Mouse (Mus musculus): Measurements from ENCODE around the gene Nobox. TPM values are rescaled to one million over a fixed set of nuclear protein-coding genes. Genes with fewer than 3 reads are reported as not detected.
A peak's percentile ranks its signal among the peaks of the same experiment; 100 is the strongest.

The Nobox gene
- total RNA-seq, 2 experiments from 2014 or later: not detected

- DNase-seq (ENCODE audit: low spot score in 2 of 2): peak in 1 of 2 experiments; percentile 32
Measured at GRCm38 (mm10) chr6:43278247-43278646, 31.1 kb downstream of the Nobox start.

GRCm38 (mm10) chr6:43274123-43274522, 35.2 kb downstream of the Nobox start:
- DNase-seq (ENCODE audit: low spot score in 2 of 2): no peak

DNA sequence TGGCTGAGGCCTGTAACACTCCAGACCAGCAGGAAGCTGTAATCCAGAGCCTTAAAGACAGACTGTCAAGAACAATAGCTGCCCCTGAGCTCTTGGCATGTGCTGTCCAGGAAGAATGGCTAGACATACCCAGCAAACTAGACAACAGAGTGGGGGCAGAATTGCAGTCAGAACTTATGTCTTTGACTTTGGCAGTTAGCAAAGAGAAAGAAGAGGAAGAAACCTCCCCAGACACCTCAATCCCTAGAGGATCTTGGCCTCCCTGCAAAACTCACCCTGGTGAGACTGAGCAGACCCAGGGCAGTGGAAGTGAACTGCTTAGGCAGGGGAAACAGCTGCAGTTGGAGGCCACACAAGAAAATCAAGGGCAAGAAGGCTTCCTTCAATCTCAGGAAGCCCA, 36.8 kb downstream of the Nobox start:
- DNase-seq (ENCODE audit: low spot score in 2 of 2): no peak

- no peak for DNase-seq (ENCODE audit: low spot score in 2 of 2)
Measured at GRCm38 (mm10) chr6:43266356-43266755, 43.0 kb downstream of the Nobox start.

DNA sequence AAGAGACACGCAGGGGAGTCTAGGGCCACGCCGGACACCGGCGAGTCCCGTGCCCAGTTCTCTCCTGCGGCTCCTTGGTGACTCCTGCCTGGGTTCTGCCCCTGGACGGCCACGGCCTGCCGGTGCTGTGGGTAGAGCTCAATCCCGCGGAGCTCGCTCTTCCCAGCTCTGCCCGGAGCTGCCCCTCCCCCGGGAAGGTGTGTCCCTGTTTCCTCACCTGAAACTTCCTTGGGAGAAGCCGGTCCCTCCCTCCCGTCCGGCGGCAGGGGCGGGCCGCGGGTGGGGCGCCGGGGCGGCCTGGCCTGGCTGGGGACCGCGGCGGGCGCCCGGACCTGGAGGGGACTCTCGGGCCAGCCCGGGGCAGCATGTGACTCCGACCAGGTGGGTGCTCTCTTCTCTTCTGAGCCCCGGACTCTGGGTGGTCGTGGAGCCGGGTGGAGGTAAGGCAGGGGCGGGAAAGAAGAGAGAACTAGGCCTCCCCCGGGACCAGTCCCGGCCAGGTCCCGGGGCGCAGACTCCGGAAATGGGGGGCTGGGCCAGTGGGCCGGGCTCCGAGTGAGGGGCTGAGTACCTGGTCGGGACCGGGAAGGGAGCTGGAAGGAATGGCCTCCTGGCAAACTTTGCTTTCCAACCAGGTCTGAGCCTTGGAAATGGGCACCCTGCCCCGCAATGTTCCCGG, 43.9 kb downstream of the Nobox start, which contains the start of gene Arhgef5:
Gene Arhgef5, plus strand, starts transcription at position 220 of the 679 bp plus-strand sequence.
- DNase-seq (ENCODE audit: low spot score in 2 of 2): no peak

GRCm38 (mm10) chr6:43260756-43261155, 48.6 kb downstream of the Nobox start:
- no peak for DNase-seq (ENCODE audit: low spot score in 2 of 2)

DNA sequence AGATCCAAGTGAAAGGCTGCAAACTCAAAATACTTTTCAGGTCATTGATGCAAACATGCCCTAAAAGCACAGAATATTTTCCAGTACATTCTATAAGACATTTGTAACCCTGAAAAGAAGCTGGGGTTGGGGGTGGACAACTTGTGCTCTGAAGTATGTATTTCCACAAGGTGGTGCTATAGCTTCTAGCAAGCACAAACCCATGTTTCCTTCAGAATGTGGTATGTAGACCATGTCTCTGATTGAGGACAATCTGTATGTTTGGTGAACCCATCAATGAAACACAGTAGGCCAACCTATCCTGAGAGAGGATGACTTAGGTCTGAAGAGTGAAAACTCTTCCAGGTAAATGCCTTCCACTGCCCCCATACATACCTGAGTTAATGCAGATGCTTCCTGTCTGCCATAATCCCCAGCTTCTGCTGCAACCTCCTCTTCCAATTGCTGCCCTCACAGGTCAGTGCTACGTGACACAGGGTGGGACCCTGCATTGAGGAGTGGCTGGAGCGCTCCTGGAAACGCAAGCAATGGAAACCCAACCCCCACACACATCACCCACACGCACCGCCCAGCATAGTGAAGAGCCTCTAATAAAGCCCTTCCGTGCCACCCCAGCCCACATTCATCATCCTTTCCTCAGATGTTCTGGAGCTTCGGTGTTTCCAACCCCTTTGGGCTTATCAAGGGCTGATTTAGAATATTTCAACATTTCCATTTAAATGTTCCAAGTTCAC, 55.0 kb downstream of the Nobox start:
- peak in 1 of 2 experiments; percentile 32 for DNase-seq (ENCODE audit: low spot score in 2 of 2)

Other genes starting within 250 kb of the Nobox start
- gene Olfr441, start 203.2 kb downstream of the Nobox start, total RNA-seq (2021): not detected
- not detected for gene Olfr237-ps1, start 163.0 kb downstream of the Nobox start, total RNA-seq (2021)
- not detected for gene Olfr437, start 146.3 kb downstream of the Nobox start, total RNA-seq (2021)
- gene Olfr13, start 137.4 kb downstream of the Nobox start, total RNA-seq (2021): not detected
- not detected for gene Olfr435, start 112.4 kb downstream of the Nobox start, total RNA-seq (2021)
- not detected for gene Olfr434, start 96.5 kb downstream of the Nobox start, total RNA-seq (2021)
- not detected for gene Olfr47, start 78.0 kb downstream of the Nobox start, total RNA-seq (2021)
- 1 to 10 TPM; 1.3 to 1.9 TPM for gene Arhgef5, start 44.0 kb downstream of the Nobox start, total RNA-seq (2021)